ENCODE assay signal across 27 mouse cellular contexts in the genomic region with DNA sequence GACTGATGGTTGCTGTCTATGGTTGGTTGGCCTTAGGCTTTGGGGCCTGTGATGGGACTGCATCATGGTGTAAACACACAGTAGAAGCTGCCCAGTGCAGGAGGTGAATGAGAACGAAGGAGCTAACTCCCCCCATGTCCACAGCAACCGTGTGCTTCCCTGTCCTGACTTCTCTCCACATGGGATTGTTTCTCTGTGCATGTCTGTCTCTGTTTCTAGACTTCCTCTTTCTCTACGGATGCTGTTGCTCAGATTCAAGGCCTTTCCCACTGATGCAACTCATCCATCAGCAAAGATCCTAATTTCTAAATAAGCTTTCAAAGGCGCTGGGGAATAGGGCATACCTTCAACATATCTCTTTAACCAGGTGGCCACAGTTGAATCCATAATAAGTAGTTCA. TPM values are rescaled to one million over a fixed set of nuclear protein-coding genes. Genes with fewer than 3 reads are reported as not detected.
"Had no signal": no experiment of that assay in that cellular context is flagged by ENCODE, and none has a peak within 500 bp of the region (broad histone marks: within the 10 kb centered on the region; RNA-seq: fewer than 3 reads in every experiment).

No protein-coding gene starts in this region.

- DNase-seq: forebrain, postnatal 0 days; gastrocnemius, postnatal 14 days; gastrocnemius, postnatal 36 days; heart, postnatal 10 days; heart, postnatal 4 days; kidney, adult 11 months; kidney, adult 2 months; kidney, adult 9 months; kidney, postnatal 14 days; kidney, postnatal 36 days; layer of hippocampus, adult 9-11 months; layer of hippocampus, postnatal 36 days; left cerebral cortex, postnatal 4 days had no signal

- ATAC-seq: forebrain, postnatal 0 days; hindbrain, postnatal 0 days; intestine, embryonic 16.5 days; liver, embryonic 12.5 days had no signal

RNA-seq across cellular contexts. Expression of a gene that starts 3.4 kb away (rescaled TPM):
- total RNA-seq: forebrain, postnatal 0 days; gastrocnemius, adult 18-20 months; gastrocnemius, adult 8-10 months; gastrocnemius, postnatal 14 days; gastrocnemius, postnatal 36 days; heart, postnatal 10 days; heart, postnatal 25 days; heart, postnatal 4 days; hindbrain, postnatal 0 days; layer of hippocampus, adult 18-20 months; layer of hippocampus, adult 8-10 months; layer of hippocampus, postnatal 14 days; layer of hippocampus, postnatal 36 days; left cerebral cortex, adult 18-20 months; left cerebral cortex, adult 8-10 months; left cerebral cortex, postnatal 10 days; left cerebral cortex, postnatal 25 days; left cerebral cortex, postnatal 4 days; liver, adult 2 months had no signal
